Mouse (Mus musculus) thymus, adult 18-20 months (tissue): ENCODE data around the gene Csf3.
"Not testable (repeated sequence)": the region's sequence is repeated elsewhere in the genome, so short reads cannot be mapped to it uniquely, and the experiment has no call there.

Experiments used
- DNase-seq, 2 experiments: peaks; one replicate each; pipeline ENCODE4 v3.0.0; 2022; ENCODE audit warnings: mixed read lengths in 2 of 2

Csf3 gene

DNA sequence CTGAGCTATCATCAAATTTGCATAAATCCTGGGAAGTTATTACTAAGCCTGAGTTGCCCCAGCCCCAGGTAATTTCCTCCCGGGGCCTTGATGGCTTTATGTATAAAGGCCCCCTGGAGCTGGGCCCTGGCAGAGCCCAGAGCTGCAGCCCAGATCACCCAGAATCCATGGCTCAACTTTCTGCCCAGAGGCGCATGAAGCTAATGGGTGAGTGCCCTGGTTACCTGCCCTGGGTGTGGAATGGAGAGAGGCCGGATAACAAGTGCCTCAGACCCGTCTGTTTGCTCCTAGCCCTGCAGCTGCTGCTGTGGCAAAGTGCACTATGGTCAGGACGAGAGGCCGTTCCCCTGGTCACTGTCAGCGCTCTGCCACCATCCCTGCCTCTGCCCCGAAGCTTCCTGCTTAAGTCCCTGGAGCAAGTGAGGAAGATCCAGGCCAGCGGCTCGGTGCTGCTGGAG is at the start of gene Csf3:
Gene Csf3, plus strand, starts transcription at position 51 of the 458 bp plus-strand sequence.
- no peak for DNase-seq

DNA sequence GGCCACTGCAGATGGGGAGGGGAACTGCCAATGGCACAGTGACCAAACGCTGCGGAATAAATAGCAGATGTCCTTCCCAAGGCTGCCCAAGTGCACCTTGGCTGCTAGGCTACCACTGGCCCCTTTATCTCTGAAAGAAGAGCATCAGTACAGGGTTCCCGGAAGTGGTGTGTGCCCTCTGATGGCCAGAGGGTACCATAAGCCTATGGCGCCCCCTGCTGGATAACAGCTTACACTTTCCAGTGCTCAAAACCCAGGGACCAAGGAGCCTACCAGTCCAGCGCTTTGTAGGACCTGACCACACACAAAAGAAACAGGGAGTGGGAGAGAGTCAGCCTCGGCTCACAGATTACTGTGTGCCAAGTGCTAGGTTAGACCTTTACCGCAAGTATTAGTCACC is 46.0 kb upstream of the Csf3 start:
- DNase-seq = peak; percentile 10 to 28

DNA sequence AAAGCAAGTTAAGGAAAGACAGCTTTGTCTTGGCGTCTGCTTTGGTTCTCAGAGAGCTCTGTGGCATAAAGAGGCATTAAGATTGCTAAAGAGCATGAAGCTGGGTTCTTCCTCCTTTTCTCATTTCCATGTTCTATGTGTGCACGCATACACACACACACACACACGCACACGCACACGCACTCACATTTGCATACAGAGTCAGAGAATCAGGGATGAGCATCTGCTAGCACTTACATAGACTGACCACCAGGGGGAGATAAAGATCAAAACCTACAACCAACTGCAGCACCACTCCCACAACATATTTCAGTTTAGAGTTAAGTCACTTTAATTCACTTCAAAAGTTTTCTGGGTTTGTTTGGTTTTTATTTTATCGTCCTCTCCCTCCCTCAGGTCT is 40.5 kb upstream of the Csf3 start:
- DNase-seq = no peak

DNA sequence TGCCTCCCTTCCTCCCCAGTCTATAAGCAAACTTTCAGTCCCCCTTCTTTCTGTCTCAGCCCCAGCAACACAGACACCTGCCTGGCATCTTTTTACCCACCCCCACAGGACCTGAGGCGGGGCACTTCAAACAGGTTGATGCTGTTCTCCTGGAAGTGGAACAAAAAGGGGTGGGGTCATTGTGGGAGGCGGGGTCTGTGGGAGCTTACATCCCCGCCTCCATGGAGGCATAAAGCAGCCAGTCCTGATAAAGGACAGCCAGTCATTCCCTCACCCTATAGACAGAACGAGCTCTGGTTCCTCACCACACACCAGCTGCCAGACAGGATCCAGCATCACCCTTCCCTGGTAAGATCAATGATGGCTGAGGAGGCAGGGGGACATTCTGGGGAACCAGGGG is 37.0 kb upstream of the Csf3 start, which contains the start of gene Gsdma:
Gene Gsdma, plus strand, starts transcription at position 261 of the 400 bp plus-strand sequence.
- DNase-seq = no peak

DNA sequence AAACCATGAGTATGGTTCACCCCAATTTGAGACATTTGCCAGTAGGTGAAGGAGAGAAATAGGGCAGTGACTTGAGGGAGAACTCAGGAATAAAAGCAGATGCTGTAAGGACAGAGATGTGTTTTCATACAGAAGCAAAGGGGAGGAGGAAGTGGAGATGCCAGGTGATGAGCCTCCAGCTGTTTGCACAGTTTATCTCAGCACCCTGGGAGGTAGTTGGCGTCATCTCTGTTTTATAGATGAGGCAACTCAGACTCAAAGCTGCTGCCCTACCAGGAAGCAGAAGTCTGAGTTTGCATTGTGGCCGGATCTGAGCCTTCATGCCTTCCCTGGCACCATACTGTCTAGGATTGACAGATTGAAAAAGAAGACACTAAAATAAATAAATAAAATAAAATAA is 32.1 kb upstream of the Csf3 start:
- DNase-seq = no peak

DNA sequence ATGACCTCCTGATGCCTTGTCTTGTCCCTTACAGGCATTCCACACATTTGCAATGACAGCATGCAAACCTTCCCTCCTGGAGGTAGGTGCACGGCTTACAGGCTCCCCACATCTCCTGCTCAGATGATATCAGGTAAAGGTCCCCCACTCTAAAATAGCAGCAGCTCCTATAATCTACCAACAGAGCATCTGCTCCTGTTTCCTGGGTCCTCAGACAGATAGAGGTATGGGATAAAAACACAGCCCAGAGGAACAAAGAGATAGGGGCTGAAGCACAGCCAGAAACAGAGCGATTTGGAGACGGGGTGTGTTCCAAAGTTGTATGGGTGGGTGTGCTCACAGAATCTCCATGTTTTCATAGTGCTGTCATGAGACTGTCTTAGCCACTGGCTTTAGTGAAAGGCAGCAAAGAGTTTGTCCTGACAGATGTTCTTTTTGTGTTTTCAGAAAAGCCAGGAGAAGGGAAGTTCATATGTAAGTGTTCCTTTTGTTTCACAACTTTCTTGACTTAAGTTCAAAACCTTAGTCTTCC is 29.7 kb upstream of the Csf3 start:
- no peak for DNase-seq

DNA sequence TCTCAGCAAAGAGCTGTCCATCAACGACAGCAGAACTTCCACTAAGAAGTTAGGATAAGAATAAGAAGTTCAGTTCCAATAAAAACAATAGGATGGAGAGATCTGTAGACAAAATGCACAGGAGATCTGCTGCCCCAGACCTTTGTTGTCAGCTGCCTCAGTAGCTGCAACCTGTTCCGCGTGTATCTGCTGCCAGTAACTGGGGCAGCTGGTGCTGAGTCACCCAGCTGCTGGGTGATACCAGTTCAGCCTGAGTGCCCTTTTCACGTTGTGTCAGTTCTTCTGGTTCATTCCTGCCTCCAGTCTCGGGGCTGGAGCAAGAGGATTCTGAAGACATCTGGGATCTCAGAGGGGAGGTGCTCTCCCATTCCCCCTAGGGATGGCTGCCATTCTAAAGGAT is 29.2 kb upstream of the Csf3 start:
- DNase-seq = no peak

DNA sequence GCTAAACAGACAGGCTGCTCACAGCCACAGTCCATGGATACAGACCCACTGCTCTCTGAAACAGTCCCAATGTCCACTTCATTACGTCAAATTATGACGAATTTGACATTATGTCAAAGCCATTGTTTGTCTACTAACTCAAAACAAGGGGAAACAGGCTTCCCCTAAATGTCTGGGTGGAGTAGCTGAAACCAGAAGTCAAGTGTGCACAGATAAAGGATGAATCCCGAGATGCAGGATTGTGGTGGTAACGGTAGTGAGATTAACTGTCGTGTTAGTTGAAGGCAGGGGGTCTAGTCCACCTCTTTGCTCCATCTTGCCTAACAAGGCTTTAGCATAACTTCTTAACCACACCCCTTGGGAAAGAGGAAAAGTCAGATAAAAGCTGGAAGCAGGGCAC is 28.6 kb upstream of the Csf3 start:
- no peak for DNase-seq

DNA sequence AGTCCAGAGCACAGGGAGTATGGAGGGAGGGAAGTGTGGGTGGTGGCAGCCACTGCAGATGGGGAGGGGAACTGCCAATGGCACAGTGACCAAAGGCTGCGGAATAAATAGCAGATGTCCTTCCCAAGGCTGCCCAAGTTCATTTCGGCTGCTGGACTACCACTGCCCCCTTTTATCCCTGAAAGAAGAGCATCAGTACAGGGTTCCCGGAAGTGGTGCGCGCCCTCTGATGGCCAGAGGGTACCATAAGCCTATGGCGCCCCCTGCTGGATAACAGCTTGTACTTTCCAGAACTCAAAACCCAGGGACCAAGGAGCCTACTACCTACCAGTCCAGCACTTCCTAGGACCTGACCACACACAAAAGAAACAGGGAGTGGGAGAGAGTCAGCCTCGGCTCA is 27.9 kb upstream of the Csf3 start:
- peak; percentile 35 to 36 for DNase-seq

DNA sequence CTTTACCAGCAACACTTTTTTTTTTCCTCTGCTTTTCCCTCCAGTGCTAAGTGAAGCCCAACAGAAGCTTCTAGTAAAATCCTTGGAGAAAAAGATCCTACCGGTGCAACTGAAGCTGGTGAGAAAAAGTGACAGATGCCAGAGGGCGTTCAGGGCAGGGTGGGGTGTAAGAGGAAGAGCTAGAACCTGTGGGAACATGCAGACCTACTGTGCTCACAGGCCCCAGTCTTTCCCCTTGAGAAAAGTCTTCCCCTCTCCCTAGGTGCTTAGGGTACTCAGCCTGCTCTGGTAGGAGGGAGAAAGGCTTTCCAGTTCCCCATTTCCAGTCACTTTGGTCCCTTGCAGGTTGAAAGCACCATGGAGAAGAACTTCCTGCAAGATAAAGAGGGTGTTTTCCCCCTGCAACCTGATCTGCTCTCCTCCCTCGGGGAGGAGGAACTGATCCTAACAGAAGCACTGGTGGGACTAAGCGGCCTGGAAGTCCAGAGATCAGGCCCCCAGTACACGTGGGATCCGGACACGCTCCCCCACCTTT is 25.2 kb upstream of the Csf3 start:
- no peak for DNase-seq

DNA sequence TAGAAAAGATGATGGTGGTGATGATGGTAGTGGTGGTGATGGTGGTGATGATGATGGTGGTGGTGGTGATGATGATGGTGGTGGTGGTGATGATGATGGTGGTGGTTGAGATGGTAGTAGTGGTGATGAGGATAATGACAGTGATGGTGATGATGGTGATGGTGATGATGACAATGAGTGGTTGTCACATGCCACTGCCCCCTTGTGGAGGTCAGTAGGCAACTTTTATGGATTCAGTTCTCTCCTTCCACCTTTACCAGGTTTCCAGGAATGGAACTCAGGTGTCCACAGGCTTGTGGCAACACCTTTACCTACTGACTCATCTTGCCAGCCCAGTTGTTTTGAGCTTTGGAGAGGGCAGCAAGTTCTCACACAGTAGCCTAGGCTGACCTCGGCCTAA is 21.0 kb upstream of the Csf3 start:
- DNase-seq = no peak

DNA sequence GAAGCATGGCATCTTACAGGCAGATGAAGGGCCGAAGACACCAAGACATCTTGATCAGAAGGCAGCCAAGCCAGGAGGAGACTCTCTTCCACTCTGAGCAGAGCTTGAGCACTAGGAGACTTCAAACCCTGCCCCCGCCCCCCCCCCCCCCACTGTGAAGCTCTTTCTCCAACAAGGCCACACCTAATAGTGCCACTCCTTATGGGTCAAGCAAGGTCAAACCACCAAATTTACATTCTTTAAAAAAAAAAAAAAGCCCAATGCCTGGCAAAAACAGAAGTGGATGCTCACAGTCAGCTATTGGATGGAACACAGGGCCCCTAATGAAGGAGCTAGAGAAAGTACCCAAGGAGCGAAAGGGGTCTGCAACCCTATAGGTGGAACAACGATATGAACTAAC is 20.5 kb upstream of the Csf3 start:
- DNase-seq = not testable (repeated sequence)

DNA sequence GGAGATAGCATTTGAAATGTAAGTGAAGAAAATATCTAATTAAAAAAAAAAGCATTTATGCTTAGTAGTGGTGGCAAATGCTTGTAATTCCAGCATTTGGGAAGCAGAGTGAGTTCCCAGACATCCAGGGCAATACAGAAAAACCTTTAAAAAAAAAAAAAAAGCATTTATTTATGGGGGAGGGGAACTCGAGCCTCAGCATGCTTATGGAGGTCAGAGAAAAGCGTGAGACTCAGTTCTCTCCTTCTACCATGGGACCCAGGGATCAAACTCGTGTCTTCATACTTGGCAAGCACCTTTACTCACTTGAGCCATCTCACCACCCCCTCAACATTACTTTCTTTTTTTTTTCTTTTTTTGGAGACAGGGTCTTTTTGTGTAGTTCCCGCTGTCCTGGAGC is 19.9 kb upstream of the Csf3 start:
- no peak for DNase-seq

DNA sequence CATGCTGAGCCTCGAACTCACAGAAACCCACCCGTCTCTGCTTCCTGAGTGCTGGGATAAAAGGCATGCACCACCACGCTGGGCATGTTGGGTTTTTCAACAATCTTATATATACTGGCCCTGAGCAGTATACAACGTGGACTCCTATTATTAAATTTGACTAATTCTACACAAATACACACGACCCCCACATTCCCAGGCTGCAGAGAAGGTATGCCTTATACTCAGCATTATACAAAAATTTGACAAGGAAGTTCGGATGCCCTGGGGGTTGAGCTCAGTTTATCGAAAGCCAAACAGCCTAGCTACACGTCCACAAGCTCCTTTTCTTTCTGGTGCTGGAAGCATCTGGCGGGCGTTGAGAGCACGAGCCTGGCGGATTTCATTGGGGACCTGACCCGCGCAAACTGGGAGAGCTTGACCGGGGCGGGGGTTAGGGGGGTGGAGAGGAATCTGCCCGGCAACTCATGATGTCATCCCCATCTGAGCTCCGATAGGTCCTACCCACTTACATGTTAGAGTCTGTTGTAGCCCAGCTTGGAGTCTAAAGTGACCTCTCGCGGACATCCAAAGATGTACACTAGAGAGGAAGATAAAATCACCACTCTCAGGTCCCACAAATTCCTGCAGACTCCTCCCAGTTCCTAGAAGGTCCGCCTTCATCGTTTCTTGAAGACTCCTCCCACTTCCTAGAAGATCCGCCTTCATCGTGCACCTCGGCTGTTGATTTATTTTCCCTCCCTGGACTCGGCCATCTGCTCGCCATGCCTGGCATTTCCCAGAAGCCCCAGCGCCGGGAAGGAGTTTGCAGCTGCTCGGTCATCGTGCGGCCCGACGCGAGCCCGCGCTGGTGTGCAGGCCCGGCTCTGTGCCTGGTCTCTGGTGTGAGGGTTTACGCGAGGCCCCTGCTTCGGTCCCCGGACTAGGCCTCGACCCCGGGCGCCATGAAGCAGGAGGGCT is 19.0 kb upstream of the Csf3 start, which contains the start of gene Psmd3:
Gene Psmd3, plus strand, starts transcription at position 769 of the 960 bp plus-strand sequence.
- DNase-seq = peak; percentile 90 to 93

DNA sequence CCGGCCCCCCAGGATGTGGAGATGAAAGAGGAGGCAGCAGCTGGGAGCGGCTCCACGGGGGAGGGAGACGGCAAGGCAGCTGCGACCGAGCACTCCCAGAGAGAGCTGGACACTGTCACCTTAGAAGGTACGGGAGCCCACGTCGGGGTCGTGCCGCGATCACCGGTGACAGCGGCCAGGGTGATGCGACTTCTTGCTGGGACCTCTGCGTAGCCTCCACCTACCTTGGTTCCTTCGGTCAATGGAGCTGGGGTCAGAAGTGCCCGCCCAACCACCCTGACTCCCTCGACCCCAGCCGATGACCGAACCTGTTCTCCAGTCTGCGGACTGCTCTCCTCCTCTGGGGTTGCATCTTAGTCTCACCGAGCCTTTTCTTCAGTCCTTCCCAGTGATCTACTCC is 18.3 kb upstream of the Csf3 start:
- DNase-seq = no peak

DNA sequence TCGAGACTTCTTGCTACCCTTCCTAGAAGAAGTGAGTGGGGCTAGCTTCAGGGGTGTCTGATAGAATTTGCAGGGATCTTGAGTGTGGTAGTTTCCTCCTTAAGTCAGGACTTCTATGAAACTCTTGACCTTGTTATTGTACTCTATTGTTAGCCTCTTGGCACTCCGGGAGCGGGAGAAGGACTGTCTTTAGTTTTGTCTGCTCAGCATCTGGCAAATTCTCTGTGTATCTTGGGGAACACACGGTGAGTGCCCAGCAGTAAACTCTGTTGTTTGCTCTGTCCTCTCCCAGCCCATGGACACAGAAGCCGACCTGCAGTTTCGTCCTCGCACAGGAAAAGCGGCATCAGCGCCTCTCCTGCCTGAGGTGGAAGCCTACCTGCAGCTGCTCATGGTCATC is 15.4 kb upstream of the Csf3 start:
- no peak for DNase-seq

DNA sequence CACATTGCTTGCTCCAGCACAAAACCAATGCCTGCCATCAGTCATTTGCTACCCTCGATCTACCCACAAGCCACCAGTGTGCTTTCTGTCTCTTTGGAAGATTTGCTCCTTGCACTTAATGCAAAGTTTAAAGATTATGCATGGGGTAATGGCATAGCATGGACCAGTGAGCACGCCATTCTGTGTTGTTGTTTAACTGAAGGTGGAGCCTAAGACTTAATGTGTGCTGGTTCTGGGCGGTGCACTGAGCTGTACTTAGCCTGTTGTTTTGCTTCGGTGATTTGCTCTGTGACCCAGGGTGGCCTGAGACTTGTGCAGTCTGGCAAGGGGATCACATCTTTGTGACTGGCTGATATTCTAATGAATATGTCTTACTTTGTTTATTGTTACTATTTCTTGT is 14.1 kb upstream of the Csf3 start:
- no peak for DNase-seq

DNA sequence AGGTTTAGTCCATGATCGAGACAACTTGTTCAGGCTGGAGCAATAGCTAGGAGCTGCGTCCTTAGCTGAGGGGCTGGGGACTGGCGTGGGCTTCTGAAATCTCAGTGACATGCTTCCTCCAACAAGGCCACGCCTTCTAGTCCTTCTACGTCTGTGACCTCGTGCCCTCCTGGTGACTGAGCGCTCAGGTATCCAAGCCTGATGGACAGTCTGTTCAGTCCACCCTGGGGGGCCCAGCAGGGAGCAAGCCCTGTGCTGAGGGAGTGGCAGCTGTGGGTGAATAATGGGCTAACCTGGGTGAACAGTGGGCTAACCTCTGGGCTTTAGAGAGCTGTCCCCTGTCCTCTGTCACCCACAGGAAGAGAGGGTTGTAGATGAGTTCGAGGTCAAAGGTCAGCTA is 13.1 kb upstream of the Csf3 start:
- DNase-seq = no peak

DNA sequence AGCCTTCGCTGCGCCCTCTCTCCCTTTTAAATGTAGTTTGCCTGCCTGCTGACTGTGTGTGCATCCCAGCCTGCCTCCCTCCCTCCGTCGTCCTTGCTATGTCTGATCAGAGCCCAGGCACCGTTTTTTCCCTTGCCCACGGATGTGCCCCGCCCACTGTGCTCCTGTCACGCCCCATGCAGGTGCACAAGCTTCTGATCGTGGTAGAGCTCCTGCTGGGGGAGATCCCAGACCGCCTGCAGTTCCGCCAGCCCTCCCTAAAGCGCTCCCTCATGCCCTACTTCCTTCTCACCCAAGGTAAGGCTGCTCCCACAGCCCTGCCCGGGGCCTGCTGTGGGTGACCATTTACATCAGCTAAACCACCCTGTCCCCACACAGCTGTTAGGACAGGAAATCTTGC is 7.9 kb upstream of the Csf3 start:
- peak; percentile 81 for DNase-seq

DNA sequence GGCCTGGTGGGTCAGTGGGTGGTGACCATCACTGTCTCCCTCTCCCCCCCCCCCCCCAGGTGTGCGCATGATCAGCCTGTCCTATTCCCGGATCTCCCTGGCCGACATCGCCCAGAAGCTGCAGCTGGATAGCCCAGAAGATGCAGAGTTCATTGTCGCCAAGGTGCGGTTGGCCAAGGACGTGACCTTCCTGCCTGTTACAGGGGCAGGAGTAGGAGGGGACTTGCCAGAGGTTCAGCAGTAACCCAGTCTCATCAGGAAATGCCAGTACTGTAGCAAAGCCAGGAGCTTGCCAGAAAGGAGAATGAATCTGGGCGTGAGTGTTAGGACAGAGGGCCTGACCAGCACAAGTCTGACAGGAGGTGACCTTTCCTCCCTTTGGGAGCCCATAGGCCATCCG is 7.3 kb upstream of the Csf3 start:
- no peak for DNase-seq

DNA sequence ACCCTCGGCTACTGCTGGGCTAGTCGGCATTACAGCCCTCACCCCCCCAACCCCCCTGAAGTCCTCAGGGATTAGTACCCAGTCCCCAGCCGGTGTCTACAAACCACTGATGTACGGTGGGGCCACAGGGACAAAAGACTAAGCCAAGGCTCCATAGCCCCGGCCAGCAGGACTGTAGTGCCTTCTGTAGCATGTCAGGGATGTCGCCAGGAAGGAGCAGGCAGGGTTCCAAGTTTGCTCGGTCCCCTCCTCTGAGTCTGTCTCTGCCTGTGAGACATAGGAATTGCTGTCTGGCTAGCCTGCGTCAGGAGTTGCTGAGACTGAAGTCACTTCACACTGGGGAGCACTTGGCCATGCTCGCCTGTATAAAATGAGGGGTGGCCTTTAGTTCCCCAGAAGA is 6.8 kb upstream of the Csf3 start:
- no peak for DNase-seq

DNA sequence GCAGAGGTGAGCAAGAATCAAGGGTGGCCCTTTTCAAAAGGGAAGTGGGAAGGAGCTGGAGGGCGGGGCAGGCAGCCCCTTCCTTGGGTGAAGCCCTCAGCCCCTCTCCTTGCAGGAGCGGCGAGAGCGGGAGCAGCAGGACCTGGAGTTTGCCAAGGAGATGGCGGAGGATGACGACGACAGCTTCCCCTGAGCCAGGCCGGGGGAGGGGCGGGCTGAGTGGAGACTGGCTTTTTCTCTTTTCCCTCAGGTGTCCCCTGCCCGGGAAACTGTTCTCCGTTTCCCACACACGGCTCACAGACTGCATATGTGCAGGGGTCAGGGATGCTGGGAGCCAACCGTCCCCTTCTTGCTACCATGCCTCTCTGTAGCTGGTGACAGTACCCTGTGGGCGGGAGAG is 5.7 kb upstream of the Csf3 start:
- DNase-seq = no peak

DNA sequence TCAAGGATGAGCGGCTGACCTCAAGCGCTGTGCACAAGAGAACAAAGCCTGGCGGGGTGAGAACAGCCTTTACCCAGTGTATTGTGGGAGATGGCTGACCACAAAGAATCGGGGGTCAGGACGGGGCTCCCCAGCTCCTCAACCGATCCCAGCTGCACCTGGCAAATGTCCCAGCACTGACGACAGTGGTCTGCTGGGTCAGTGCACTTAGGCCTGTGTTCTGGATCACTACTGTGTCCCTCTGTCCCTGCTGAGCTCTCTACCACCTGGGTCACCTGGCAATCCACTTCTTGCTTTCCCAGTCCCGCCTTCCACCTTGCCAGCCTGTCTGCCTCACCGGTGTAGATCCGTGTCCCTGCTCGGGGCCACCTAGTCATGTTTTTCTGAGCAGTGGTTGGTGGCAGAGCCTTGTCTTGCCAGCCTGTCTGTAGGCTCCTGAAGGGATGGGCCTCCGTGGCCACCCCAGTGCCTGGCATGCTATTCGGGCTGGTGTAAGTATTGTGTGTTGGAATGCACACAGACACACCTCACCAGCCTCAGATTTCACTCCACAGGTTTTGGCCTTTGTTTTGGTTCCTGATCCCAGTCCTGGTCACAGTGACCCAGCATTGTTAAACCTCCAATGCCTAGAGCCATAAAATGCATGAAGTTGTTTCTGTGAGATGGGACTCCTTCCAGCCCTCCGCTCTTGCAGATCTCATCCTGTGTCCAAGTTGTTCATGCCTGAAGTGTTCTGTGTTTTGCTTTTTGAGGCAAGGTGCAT is 4.4 kb upstream of the Csf3 start:
- DNase-seq = no peak
